Mouse (Mus musculus): ENCODE measurements around the gene Ghr. TPM values are rescaled to one million over a fixed set of nuclear protein-coding genes. Genes with fewer than 3 reads are reported as not detected.

Gene Ghr
- polyA plus RNA-seq, 1 experiment, result not detected

GRCm38 (mm10) chr15:3269496-3269895 lies 313.8 kb downstream of the Ghr start:
- TF ChIP-seq GATA1 (IDR thresholded peaks at IDR 0.05; ENCODE audit: low read length), result no peak

- no peak for TF ChIP-seq GATA1 (IDR thresholded peaks at IDR 0.05; ENCODE audit: low read length)
These were observed 315.0 kb downstream of the Ghr start, which contains the start of gene Selenop for GRCm38 (mm10) chr15:3268247-3268646. Gene Selenop (plus strand): TSS chr15:3268547.
